In the genomic region with DNA sequence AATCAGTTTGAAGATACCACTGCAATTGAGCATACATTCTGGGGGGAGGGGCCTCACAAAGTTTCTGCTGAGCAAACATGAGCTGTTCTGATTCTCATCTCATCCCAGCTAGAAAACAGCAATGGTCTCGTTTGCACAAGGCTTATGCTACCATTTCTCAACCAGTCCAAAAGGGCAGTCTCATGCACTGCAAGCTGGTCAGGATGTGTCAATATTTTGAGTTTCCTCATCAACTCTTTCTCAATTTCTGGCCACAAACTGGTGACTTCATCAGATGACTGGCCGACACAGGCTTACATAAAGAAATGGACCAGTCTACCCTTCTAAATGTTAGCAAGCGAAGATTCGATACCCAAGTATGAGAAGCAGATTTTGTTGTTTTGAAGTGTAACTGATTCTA, we compare ENCODE assay signal across 10 mouse cellular contexts. TPM values are rescaled to one million over a fixed set of nuclear protein-coding genes. Genes with fewer than 3 reads are reported as not detected.
DNase-seq lines count a peak whose midpoint lies in the region; TF ChIP-seq lines count a peak whose summit lies in the region.
"Had no signal": no experiment of that assay in that cellular context is flagged by ENCODE, and none has a peak within 500 bp of the region (broad histone marks: within the 10 kb centered on the region; RNA-seq: fewer than 3 reads in every experiment).

No protein-coding gene starts in this region.

- H3K9me3 ChIP-seq in megakaryocyte, embryonic 14.5 days: no peaks in the 10 kb centered on the region
- H3K9me3 ChIP-seq: G1E; heart, embryonic 15.5 days had no signal

- H3K9ac ChIP-seq in liver, adult 2 months (ENCODE audit: low read depth, low read length): no peak overlapping the region
- H3K9ac ChIP-seq: heart, embryonic 15.5 days had no signal

- H3K36me3 ChIP-seq in liver, adult 2 months (ENCODE audit: control insufficient read depth, insufficient read depth, low read length): peaks cover 6% of the 10 kb centered on the region; the same call in 1 of the 2 replicates
- peaks cover 27% of the 10 kb centered on the region for H3K36me3 ChIP-seq in megakaryocyte, embryonic 14.5 days (replicated peaks; ENCODE audit: low read length)
- H3K36me3 ChIP-seq: heart, embryonic 15.5 days had no signal

- WGBS in liver, adult 2 months: 15% methylated on average over 4 of the region's 4 CpGs

- H3K4me1 ChIP-seq in liver, adult 2 months (ENCODE audit: control insufficient read depth, insufficient read depth, low read length): peaks cover 35% of the 10 kb centered on the region
- peaks cover 82% of the 10 kb centered on the region for H3K4me1 ChIP-seq in megakaryocyte, embryonic 14.5 days

- H3K27ac ChIP-seq in liver, adult 2 months (replicated peaks; ENCODE audit: insufficient read depth, low read depth, low read length): peak overlapping the region; percentile 98
- no peak overlapping the region for H3K27ac ChIP-seq in layer of hippocampus, adult 2 months
- H3K27ac ChIP-seq: heart, embryonic 15.5 days; kidney, postnatal 0 days had no signal

- no peak for TF ChIP-seq CTCF in liver, adult 2 months (IDR thresholded peaks at IDR 0.05; ENCODE audit: low read depth, low read length)
- no peak for TF ChIP-seq CTCF in layer of hippocampus, adult 2 months (conservative IDR thresholded peaks at IDR 0.05)

- peaks cover 58% of the 10 kb centered on the region for H3K79me2 ChIP-seq in liver, adult 2 months (ENCODE audit: control insufficient read depth, insufficient read depth, low read length)

- TF ChIP-seq POLR2A in liver, adult 2 months (IDR thresholded peaks at IDR 0.05; ENCODE audit: extremely low read depth, insufficient read depth, low read length): no peak

- H3K4me3 ChIP-seq in liver, adult 2 months (ENCODE audit: insufficient read depth, low read depth, low read length): no peak overlapping the region
- H3K4me3 ChIP-seq in megakaryocyte, embryonic 14.5 days (replicated peaks): peak overlapping the region; percentile 12
- no peak overlapping the region for H3K4me3 ChIP-seq in layer of hippocampus, adult 2 months
- H3K4me3 ChIP-seq: heart, embryonic 15.5 days had no signal

- no peaks in the 10 kb centered on the region for H3K27me3 ChIP-seq in liver, adult 2 months (ENCODE audit: control insufficient read depth, insufficient read depth, low read length)
- H3K27me3 ChIP-seq in megakaryocyte, embryonic 14.5 days (replicated peaks): no peaks in the 10 kb centered on the region
- H3K27me3 ChIP-seq: heart, embryonic 15.5 days had no signal

- DNase-seq in 416B (ENCODE audit: low read depth): peak; percentile 97
- peak; percentile 57 for DNase-seq in adrenal gland, adult 8-10 months
- peak; percentile 100 for DNase-seq in liver, adult 2 months (ENCODE audit: extremely low read depth, low read depth, low spot score)
- no peak for DNase-seq in layer of hippocampus, adult 2 months (ENCODE audit: low spot score in 2 of 2)
- no peak for DNase-seq in T-cell, adult 2 months (ENCODE audit: low spot score)
- DNase-seq in right cerebral cortex, postnatal 25 days: no peak

RNA-seq across cellular contexts. Expression of gene Raf1, which starts 9.8 kb away (rescaled TPM):
- total RNA-seq in adrenal gland, adult 8-10 months (2022): 100 to 1,000 TPM in 2 of 4 experiments, 10 to 100 TPM in 2; 88.8 to 113 (median 97.7) TPM
- 71.0 and 92.3 TPM in 2 replicates for total RNA-seq in liver, adult 2 months (2014; rRNA removed)
- 90.3 and 129 TPM in 2 replicates for polyA plus RNA-seq in liver, adult 2 months (2012; rRNA removed)
- 4.2 and 27.8 TPM in 2 replicates for polyA plus RNA-seq in megakaryocyte, embryonic 14.5 days (2012; ENCODE audit: insufficient read depth, low replicate concordance)
- total RNA-seq in layer of hippocampus, adult 2 months (2021): 10 to 100 TPM; 81.8 to 98.6 TPM

Comparison
In these comparisons a context has a peak if more than half of its experiments do, and no peak if none do; other contexts are left out.
1. DNase-seq: peak in 416B (single experiment), adrenal gland, adult 8-10 months (single experiment) and liver, adult 2 months (single experiment); none in layer of hippocampus, adult 2 months (0 of 2), T-cell, adult 2 months (single experiment) and right cerebral cortex, postnatal 25 days (single experiment).